Mouse (Mus musculus) liver, postnatal 0 days (tissue): ENCODE data around the gene Ube2m.

Experiments used
- CTCF ChIP-seq: sonication (generic); IDR thresholded peaks from 2 replicates; pipeline ENCODE4 v1.5.1; 2016; ENCODE audit warnings: antibody characterized with exemption, low read depth
- EP300 ChIP-seq: IDR thresholded peaks from 2 replicates; pipeline ENCODE4 v1.6.1; 2016; ENCODE audit warnings: antibody characterized with exemption, low read depth, mild to moderate bottlenecking

- TF ChIP-seq EP300: no peak
- no peak for TF ChIP-seq CTCF
These were observed 9.1 kb downstream of the Ube2m start for GRCm38 (mm10) chr7:13028986-13029385.
